Mouse (Mus musculus): ENCODE results near the gene N4bp3.
"Not testable (repeated sequence)": the region's sequence is repeated elsewhere in the genome, so short reads cannot be mapped to it uniquely, and the experiment has no call there.

Gene N4bp3

DNA sequence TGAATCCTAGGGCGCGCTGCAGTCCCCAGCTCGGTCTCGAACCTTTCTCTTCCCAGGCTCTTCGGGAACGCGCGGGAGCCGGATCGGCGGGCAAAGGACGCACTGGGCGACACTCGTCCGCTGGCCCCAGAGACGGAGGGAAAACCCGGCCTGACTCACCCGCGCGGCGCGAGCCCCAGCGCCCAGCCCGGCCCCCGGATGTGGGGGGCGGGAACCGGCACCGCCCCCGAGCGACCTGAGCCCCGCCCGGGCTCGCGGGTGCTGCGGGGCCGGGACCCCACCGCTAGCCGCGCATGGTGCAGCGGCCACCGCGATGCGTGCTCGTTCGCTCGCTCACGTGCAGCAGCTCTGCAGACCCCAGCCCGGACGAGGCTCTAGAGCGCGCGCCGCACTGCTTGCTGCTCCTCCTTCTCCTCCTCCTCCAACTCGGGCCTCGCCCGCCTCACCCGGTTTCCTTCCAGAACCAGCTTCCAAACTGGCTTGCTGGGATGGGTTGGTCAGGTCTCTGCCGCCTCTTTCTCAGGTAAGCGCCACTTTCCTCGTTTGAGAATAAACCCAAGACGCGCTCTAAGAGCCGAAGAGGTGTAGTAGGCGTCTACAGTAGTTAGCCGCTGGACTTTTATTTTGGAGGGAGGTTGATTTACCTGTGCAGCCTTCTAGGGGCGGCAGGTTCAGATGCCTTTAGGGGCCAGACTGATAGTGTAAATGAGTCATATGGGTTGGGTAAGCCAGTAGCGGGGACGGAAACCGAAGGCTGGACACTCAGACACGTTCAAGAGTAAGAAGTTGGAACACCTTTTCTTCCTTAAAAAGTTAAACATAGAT lies at the start of gene N4bp3, which contains the start of gene D930048N14Rik:
N4bp3 (minus strand) TSS at position 152 of the 825 bp plus-strand sequence.
D930048N14Rik (plus strand) TSS at position 264 of the 825 bp plus-strand sequence.
- DNase-seq (ENCODE audit: low read depth): no peak

DNA sequence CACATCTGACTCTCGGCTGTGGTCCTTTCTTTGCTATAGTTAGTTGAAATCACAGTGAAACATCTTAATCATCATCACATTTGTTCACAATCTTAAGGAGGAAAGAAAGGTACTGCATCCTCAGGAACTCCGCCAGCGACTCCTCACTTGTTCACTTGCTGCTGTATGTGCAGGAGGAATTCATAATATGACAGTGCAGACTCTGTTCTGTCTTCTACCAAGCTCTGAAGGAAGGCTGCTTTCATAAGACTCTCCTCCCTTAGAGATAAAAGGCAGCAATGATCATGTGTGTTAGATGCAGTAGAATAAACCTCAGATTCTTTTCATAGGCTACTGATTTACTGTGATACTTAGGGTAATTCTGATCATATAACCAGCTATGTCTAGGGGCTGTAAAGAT lies 44.3 kb upstream of the N4bp3 start:
- DNase-seq (ENCODE audit: low read depth): no peak

DNA sequence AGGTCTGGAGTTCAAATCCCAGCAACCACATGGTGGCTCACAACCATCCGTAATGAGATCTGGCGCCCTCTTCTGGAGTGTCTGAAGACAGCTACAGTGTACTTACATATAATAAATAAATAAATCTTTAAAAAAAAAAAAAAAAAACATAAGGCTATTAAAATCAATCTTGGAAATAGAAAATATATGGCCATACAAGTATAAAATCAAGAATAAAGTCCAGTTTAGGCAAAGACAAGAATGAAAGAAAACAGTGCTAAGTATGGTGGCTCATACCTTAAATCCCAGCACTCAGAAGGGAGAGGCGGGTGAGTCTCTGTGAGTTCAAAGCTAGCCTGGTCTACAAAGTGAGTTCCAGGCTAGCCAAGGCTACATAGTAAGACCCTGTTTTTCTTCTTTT lies 40.0 kb upstream of the N4bp3 start:
- DNase-seq (ENCODE audit: low read depth): not testable (repeated sequence)

DNA sequence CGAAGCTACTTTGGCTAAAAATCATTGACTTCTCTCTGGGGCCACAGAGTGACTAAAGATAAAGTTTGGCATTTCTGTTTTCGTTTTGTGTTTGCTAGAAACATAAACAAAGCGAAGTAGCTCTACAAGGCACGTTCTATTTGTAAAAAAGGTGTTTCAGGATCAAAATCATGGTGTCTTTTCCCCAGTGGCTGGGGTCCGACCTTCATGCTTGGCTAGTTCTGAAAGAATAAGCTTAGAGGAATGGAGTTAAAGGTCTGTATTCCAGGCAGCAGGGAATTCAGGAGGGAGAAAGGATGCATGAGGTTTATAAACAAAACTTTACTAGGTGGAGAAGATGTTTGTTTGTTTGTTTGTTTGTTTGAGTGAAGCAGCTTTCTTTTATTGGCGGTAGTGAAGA lies 38.7 kb upstream of the N4bp3 start:
- DNase-seq (ENCODE audit: low read depth): no peak

DNA sequence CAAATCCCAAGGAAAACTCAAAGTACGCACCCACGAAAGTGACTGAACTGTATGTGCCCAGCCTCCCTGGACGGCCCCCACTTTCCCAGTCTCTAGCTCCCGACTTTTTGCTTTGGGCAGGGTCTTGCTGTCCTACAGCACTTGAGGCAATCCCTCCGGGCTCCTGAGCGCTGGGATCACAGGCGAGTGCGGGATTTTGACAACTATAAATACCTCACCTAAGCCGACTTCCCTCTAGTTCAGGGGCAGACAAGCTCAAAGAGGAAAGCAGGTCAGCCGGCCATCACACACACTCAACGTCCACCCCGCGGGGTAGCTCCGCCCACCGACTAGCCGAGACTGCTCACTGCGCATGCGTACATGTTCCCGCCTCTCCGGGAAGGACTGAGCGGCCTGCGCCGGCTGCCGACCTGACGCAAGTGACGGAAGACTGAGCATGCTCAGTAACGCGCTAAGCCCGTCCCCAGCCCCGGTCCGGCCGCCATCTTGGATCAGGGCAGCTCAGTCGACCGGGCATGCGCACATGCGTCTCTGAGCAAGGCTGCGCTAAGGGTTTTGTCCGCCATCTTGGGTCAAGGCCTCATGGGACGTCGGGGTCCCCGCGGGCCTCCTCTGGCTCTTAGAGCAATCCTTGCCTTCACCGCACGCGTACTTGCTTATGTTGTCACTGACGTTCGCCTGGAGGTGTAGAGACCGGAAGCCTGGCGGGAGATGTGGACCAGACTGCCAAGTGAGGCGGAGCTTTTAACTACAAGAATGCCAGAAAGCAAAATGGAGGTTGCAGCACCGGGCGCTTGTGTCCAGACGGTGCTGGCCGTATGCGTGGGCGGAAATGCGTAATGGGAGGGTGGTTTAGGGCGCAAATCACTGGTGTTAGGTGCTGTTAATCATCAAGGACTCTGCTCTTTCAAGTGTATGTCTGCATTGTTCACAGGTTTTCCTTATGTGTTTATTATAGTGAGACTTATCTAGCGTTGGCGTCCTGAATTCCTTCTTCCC lies 38.0 kb upstream of the N4bp3 start, which contains the start of gene 0610009B22Rik:
0610009B22Rik (minus strand) TSS at position 545 of the 999 bp plus-strand sequence.
- DNase-seq (ENCODE audit: low read depth): peak; percentile 100

DNA sequence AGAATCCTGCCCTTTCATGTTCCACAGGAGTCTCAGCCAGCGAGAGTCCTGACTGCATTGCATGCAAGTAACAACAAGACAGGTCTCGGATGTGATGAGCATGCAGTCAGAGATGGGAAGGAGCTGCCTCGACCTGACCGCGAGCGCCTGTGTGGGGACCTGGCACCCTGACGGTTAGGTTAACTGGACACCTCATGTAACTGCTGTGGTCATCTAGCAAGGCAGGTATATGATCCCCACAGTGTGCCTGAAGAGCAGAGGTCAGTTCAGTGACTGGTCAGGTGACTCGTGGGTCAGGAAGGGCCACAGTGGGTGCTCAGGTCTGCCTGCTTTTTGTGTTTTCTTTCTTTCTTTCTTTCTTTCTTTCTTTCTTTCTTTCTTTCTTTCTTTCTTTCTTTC lies 31.3 kb upstream of the N4bp3 start:
- no peak for DNase-seq (ENCODE audit: low read depth)

DNA sequence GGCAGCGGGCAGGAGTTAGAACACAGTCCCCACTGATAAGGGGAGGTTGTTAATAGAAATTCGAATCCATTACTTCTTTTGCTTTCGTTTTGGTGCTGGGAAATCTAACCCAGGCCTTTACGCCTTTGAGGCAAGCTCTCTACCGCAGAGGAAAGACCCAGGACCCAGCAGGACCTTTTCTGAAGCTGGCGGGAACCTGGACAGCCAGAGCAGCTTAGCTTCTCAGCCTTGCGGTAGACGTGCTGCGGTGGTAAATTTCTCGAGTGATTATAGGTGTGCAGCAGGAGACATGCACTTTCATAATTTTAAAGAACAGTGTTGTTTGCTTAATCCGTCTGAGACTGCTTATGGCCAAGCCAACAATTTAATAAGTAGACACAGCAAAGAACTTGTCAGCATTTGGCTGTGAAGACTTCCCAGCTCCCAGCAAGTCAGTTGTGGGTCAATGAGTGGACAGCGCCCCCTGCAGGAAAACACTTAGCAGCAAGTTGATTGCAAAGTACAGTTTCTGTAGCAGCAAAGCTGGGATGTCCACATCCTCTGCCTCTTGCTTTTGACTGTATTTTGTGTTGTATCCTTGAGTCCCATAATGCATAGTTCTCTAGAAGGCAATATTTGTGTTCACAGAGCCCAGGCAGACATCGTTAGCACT lies 30.8 kb upstream of the N4bp3 start:
- DNase-seq (ENCODE audit: low read depth): peak; percentile 95

DNA sequence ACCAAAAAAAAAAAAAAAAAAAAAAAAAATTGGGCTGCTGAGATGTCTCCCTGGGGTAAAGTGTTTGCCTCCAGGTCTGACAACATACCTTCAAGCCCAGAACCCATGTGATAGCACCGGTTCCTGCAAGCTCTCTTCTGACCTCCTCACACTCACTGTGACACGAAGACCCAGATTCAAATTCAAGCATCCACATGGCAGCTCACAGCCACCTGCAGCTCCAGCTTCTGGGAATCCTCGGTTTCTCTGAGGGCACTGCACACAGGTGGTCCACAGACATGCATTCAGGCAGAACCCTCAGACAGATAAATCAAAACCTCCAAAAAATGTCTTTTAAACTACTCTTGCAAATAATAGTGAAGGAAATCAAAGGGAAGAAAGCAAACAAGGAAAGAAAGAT lies 28.8 kb upstream of the N4bp3 start:
- DNase-seq (ENCODE audit: low read depth): no peak

DNA sequence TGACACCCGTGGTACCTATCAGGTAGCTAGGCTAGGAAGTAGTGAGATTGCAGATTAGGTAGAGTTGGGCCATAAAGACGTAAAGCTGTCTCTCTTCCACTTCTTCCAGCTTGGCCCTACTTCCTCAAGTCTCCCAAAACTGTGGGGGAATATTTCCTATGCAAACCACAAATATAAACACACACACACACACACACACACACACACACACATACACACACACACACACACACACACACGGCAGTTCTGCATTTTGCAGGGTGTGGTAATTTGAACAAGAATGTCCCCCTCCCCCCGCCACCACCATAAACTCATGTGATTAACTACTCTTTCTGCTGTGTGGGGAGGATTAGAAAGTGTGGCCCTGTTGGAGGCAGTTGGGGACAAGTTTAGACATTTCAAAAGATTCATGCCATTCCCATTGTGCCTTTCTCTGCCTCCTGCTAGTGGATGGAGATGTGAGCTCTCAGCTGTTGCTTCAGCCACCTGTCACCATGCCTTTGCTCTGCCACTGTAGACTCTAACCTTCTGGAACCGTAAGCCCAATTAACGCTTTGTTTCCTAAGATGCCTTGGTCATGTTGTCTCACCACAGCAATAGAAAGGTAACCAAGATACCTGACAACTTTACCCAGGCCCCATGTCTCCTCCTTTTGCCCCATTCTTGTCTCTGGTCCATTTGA lies 27.2 kb upstream of the N4bp3 start:
- DNase-seq (ENCODE audit: low read depth): no peak

DNA sequence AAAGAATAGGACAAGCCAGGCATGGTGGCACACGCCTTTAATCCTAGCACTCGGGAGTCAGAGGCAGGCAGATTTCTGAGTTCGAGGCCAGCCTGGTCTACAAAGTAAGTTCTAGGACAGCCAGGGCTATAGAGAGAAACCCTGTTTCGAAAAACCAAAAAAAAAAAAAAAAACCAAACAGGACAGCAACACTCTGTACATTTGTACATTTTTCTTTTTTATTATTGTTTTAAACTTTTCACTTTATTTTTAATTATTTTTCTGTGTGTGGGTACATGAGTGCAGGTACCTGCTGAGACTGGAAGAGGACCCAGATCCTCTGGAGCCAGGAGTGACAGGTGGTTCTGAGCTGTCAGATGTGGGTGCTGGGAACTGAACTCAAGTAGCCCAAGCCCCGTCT lies 24.7 kb upstream of the N4bp3 start:
- no peak for DNase-seq (ENCODE audit: low read depth)

DNA sequence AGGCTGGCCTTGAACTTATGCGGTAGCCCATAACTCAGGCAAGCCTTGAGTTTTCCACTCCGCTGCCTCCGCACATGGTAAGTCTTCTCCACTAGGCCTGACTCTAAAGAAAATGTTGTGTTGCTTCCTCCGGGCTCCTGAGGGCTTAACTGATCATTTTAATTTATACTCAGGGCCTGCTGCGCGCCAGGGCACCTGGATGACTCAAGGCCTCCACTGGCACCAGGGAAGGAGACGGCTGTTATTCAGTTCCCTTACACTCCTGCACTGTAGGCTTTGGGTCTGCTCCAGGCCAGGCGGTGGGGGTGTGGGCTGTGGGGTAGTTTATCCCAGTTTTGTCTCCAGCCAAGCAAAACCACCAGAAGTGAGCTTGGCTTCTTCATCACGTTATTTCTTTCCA lies 22.6 kb upstream of the N4bp3 start:
- peak; percentile 35 for DNase-seq (ENCODE audit: low read depth)

DNA sequence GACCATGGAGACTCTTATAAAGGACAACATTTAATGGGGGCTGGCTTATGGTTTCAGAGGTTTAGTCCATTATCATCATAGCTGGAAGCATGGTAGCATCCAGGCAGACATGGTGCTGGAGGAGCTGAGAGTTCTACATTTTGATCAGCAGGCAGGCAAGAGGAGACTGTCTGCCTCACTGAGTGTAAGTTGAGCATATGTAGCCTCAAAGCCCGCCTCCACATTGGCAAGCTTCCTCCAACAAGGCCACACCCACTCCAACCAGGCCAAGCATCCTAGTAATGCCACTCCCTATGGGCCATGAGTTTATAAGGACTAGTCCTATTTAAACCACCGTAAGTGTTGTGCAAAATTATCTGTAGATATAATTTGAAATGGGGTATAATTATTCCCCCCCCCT lies 20.7 kb upstream of the N4bp3 start:
- DNase-seq (ENCODE audit: low read depth): peak; percentile 71

DNA sequence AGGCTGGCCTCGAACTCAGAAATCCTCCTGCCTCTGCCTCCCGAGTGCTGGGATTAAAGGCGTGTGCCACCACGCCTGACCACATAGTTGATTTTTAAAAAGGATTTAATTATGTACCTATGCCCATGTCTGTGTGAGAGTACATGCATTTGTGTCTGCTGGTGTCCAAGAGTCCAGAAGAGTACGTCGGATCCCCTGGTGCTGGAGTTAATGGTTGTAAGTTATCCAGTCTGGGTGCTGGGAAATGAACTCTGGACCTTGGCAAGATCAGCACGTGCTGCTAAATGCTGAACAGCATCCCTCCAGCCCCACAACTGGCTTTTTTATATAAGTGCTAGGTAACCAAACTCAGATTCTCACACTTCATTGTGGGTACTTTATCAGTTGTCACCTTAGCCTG lies 20.2 kb upstream of the N4bp3 start:
- DNase-seq (ENCODE audit: low read depth): no peak

DNA sequence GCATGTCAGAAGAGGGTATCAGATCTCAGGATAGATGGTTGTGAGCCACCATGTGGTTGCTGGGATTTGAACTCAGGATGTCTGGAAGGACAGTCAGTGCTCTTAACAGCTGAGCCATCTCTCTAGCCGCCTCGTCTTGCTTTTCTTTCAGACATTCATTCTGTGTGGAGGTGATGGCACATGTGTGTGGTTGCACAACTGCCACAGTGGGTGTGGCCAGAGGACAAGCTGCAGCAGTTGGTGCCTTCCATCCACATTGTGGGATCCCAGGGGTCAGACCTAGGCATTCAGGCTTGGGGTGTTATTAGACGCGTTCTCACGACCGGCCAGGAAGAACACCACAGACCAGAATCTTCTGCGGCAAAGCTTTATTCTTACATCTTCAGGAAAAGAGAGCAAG lies 14.1 kb upstream of the N4bp3 start:
- DNase-seq (ENCODE audit: low read depth): not testable (repeated sequence)

DNA sequence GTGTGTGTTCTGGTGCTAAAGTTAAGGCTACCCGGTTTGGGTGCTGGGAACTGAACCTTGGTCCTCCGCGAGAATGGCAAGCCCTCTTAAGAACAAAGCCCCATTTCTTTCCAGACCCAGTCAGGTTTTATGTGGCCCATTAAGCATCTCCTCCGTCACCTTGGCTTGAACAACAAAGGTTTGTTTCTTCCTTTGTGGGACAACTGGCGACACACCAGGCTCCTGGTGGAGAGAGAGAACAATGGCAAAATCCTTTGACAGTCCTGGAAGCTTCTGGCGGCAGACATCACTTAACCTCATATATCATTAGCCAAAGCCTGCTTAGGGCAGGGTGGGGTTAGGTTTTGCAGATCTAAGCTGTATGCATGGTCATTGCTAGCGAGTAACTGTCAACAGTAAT lies 12.0 kb upstream of the N4bp3 start:
- DNase-seq (ENCODE audit: low read depth): no peak

DNA sequence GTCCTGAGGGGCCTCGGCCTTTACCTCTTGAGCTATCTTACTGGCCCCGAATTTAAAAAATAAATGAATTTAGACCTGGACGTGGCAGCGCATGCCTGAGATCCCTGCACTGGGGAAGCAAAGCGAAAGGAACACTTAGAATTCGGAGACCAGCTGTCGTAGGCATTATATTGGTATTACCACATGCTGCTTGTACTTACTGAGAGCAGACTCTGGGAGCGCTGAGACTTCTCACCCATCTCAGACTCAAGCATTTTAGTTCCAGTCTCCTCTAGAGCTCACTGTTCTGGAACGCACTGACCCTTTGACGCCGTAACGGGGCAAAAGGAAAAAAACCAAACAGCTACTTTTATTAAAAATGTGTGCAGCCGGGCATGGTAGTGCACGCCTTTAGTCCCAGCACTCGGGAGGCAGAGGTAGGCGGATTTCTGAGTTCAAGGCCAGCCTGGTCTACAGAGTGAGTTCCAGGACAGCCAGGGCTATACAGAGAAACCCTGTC lies 11.3 kb upstream of the N4bp3 start:
- DNase-seq (ENCODE audit: low read depth): no peak

DNA sequence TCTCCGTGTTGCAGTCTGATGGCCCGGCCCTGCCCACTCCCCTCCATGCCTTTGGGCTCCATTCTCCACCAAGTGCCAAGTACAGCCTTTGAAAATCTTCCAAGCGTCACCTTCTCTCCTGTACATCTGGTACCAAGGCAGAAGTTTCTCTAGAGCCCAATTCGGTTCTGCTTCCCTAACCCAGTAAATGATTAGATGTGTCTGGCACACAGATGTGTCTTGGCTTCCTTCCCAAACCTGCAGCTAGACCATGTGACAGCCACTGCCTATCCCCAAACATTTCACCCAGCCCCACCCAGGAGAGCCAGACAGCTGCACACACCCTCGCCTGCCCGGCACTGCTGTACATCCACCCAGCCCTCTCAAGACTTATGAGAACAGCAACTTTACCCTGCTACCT lies 8.1 kb upstream of the N4bp3 start:
- DNase-seq (ENCODE audit: low read depth): peak; percentile 64

DNA sequence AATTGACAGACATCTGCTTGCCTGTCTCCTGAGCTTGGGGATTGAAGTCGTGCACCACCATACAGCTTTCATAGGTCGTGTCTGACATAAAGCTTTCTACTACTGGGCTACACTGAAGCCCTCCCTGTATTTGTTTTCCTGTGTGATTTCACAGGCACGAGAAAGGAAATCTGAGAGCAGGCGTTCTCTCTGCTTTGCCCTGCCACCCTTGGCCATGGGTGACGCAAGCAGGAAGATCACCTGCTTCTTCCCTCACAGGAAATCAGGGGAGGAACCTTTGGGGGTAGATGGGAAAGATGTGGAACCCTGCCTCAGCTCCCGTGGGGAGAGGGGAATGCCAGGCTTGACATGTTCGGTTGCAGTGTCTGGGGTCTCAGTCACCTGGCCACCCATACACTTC lies 7.6 kb upstream of the N4bp3 start:
- no peak for DNase-seq (ENCODE audit: low read depth)

DNA sequence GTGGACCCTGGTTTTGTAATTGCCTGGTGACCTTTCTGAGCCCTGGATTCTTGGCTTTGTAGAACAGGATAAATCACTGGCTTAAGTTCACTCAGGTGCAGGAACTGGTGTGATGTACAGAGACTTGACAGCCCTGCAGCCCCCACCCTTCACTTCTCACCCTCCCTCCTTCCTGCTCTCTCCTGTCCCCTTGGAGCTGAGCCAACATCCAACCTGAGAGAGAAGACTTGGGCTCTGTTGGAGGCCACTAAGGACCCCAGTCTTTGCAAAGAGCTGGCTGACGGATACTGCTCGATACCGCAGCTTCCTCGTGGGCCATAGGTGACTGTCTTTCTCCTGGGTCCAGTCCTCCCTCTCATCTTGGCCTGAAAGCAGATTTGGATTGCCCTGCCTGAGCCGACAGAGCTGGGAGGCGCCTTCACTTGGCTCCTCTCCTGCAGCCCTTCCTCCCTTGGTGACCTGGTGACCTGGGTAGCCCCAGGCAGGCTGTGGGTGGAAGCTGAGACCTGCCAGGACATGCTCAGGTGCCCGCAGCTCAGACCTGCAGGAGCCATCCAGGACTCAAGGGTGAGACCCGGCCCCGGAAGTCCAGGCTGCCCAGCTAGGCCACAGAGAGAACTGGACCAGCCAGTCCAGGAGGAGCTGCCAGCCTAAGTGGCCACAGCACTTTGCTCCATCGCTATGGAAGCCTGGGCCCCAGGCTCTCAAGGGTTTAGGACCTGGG lies 6.3 kb upstream of the N4bp3 start:
- no peak for DNase-seq (ENCODE audit: low read depth)

DNA sequence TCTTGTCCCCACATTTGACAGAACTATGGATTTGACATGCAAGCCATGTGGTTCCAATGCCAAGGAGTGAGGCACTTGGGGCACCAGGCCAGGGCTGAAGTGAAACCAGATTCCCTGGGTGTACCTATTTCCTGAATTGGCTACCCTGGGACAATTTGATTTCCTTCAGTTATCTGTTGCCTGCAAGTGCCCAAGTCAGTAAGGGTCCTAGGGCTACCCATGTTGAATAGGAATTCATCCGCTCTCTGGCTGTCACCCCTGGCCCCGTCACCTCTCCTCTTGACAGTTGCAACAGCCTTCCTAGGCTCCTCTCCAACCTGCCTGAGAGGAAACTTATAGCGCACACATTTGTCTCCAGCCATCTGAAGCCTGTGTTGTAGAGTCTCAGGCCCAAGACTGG lies 4.2 kb upstream of the N4bp3 start:
- peak; percentile 37 for DNase-seq (ENCODE audit: low read depth)

DNA sequence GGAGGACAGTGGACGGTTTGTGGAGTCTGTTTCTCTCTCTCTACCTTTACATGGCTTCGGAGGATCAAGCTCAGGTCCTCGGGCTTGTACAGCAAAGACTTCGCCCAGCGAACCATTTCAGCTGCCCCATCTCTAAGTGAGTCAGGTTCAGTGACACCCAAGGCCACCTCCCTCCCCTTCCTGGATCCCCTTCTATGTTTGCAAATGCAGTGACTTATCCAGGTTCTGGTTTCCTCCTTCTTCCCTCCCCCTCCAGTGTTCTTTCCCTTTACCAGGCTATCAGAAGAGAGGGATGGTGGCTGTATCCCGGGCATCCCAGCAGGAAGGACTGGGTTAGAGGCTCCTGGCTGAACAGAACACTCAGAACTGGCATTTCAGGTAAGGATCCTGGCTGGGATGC lies 3.1 kb upstream of the N4bp3 start:
- no peak for DNase-seq (ENCODE audit: low read depth)

All from NIH3T3 (cell line).